Mouse (Mus musculus) embryonic fibroblast, embryonic 13.5 days (primary cell): Measurements from ENCODE around the gene Fam196b.

Source experiments
- CTCF ChIP-seq: IDR thresholded peaks from 2 replicates; pipeline ENCODE4 v1.5.1; 2011; ENCODE audit warnings: mild to moderate bottlenecking, control low read depth, low read length, moderate library complexity, borderline replicate concordance; ENCODE audit not compliant: insufficient read depth
- POLR2A ChIP-seq: IDR thresholded peaks from 2 replicates; pipeline ENCODE4 v1.6.1; 2011; ENCODE audit warnings: low read depth, mild to moderate bottlenecking, control low read depth, low read length, moderate library complexity

- TF ChIP-seq CTCF (no peak), POLR2A (no peak)
These were observed 17.9 kb downstream of the Fam196b start for GRCm38 (mm10) chr11:34332344-34333031.
